Mouse (Mus musculus): ENCODE data around the gene Inka1.

GRCm38 (mm10) chr9:107970311-107970710, 15.4 kb downstream of the Inka1 start:
- no peak for TF ChIP-seq NRF1 (IDR thresholded peaks at IDR 0.05; ENCODE audit: insufficient read depth, low read depth, low read length, poor library complexity, severe bottlenecking)
- TF ChIP-seq POLR2A (IDR thresholded peaks at IDR 0.05; ENCODE audit: control insufficient read depth in 1 of 2, insufficient read depth in 1 of 2, low read depth in 1 of 2, low read length in 2 of 2, poor library complexity in 1 of 2): no peak
- no peak for TF ChIP-seq SMC3 (IDR thresholded peaks at IDR 0.05; ENCODE audit: low read depth, low read length)
